Mouse (Mus musculus) E14TG2a.4 (cell line): ENCODE data around the gene Plcb3.

Experiments
- H3K27me3 ChIP-seq: 2 replicates; pipeline ENCODE4 v1.6.1; 2014; ENCODE audit warnings: low read length, control low read depth; ENCODE audit not compliant: insufficient read depth
- H3K36me3 ChIP-seq: 2 replicates; pipeline ENCODE4 v1.6.1; 2014; ENCODE audit warnings: low read length, control low read depth; ENCODE audit not compliant: insufficient read depth
- H3K4me1 ChIP-seq: replicated peaks from 2 replicates; pipeline ENCODE4 v1.6.1; 2014; ENCODE audit warnings: low read depth, low read length, control low read depth
- H3K4me3 ChIP-seq: replicated peaks from 2 replicates; pipeline ENCODE4 v1.5.1; 2014; ENCODE audit warnings: mild to moderate bottlenecking, low read length
- H3K9me3 ChIP-seq: 2 replicates; pipeline ENCODE4 v1.6.1; 2014; ENCODE audit warnings: low read length, control low read depth
- CTCF ChIP-seq: conservative IDR thresholded peaks from 2 replicates; pipeline ENCODE4 v1.5.1; 2014; ENCODE audit warnings: low read length
- NANOG ChIP-seq: IDR thresholded peaks from 2 replicates; pipeline ENCODE4 v1.6.1; 2014; ENCODE audit warnings: borderline replicate concordance, low read length, mixed read lengths
- POU5F1 ChIP-seq: IDR thresholded peaks from 2 replicates; pipeline ENCODE4 v1.6.1; 2014; ENCODE audit warnings: low read length, borderline replicate concordance

Gene Plcb3

DNA sequence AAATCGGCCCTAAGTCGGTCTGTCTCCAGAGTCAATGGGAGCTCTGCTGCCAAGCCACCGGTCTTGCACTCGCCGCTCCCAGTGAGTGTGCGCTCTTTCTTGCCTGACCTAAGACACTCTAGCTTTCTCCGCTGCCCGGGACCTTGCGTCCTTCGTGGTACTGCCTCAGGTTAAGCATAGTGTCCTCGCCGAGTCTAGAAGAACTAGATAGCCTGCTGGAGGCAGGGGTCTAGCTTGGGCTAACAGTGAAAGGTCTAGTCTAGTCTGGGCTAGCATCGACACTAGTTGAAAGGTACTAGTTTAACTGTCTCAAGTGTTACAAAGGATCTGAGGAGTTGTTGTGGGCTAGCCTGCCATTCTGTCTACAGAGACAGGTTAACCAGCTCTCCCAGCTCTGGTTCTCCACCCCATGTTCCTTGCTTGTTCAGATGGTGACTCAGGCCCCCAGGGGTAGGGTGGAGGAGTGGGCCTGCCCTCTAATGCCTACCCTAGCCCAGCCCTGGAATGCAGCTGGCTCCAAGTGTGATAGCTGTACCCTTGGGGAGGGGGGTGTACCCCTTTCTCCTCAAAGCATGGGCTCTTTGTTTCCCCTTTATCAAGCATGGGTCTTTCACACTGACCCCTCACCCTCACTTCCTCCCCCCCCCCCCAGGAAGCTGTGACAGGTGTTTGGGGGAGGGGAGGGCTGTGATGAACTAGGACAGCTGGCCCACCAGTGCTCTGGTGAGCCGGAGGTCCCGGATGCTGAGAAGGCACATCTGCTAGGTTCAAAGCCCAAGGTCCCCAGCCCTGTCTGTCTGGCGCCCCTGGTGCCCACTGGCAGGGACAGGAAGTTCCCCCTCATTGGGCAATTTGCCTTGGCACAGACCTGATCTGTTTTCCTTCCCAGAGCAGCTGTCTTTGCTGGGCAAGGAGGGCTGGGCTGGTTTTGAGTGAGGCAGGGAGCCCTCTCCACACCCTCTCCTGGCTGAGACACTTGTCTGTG, at the start of gene Plcb3:
Gene Plcb3 (minus strand): TSS at position 934 of the 985 bp plus-strand sequence.
- peaks cover 32% of the 10 kb centered on the region for H3K36me3 ChIP-seq
- TF ChIP-seq POU5F1 (no peak), NANOG (no peak), CTCF (no peak)
- H3K9me3 ChIP-seq = no peaks in the 10 kb centered on the region
- H3K27me3 ChIP-seq = no peaks in the 10 kb centered on the region
- H3K4me3 ChIP-seq = peak within 1 kb of the TSS; percentile 98
- peaks cover 72% of the 10 kb centered on the region for H3K4me1 ChIP-seq

DNA sequence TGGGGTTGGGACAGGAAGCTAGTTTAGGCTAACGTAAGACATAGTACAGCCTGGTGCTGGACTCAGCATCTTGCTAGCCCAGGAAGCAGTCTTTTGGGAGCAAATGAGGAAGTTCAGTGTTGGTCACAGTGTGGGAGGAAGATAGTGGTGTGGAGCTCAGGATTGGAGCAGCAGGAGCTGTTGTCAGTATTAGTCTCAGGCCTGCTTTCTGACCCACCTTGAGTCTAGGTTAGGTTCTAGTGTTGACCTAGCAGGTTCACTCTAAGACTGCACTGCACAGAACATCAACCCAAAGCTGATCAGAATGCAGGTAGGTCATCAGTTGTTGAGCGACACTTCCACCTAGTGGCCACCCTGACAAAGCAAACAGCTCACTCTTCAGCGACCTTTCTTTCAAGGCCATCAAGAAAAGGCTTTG, 44.0 kb upstream of the Plcb3 start:
- Histone ChIP-seq H3K4me1 (peaks cover 17% of the 10 kb centered on the region), H3K36me3 (peaks cover 87% of the 10 kb centered on the region), H3K4me3 (no peak overlapping the region), H3K27me3 (no peaks in the 10 kb centered on the region), H3K9me3 (peaks cover 23% of the 10 kb centered on the region)
- TF ChIP-seq POU5F1 (no peak), CTCF (peak; percentile 57)

DNA sequence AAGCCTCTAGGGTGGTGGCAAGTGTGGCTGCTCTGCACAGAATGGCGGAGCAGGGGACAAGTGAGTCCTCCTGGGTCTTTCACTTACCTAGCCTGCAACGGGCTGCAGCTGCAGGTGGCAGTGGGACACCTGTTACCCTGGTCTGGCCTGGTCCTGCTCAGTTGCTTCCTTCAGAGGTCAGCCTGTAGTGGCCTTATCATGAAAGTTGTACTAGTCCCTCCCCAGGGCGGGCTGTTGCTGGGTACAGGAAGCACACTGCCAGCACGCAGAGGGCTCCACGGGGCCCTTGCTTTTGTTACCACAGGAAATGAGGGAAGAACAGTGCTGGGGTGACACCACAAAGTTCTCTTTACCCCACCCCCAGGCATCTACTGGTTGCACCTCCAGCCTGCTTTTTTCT, 42.9 kb upstream of the Plcb3 start, which contains the start of gene Fermt3:
Gene Fermt3 (minus strand): TSS at position 279 of the 400 bp plus-strand sequence.
- no peak for TF ChIP-seq NANOG
- TF ChIP-seq CTCF = no peak
- no peak for TF ChIP-seq POU5F1
- peaks cover 23% of the 10 kb centered on the region for H3K4me1 ChIP-seq
- peaks cover 23% of the 10 kb centered on the region for H3K9me3 ChIP-seq
- peaks cover 79% of the 10 kb centered on the region for H3K36me3 ChIP-seq
- no peak within 1 kb of the TSS for H3K4me3 ChIP-seq
- H3K27me3 ChIP-seq = no peaks in the 10 kb centered on the region

DNA sequence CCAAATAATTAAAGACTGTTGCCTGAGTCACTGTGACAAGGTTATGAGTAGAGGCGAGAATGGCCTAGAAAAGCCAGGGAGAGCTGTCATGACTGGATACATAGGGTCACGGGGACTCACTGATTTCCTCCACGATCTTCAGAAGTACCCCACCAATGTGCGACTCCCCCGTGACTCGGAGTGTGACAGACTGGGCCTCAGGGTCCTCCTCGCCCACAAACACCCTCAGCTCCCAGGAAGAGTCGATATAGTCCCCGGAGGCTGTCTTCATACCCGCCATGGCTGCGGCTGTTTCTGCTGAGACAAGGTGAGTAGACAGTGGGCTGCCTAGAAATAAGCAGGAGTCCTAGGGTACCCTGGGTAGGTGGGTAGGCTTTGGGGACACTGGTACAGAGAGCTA, 42.3 kb upstream of the Plcb3 start:
- Histone ChIP-seq H3K36me3 (peaks cover 78% of the 10 kb centered on the region), H3K4me3 (no peak overlapping the region), H3K9me3 (peaks cover 23% of the 10 kb centered on the region), H3K4me1 (peaks cover 29% of the 10 kb centered on the region), H3K27me3 (no peaks in the 10 kb centered on the region)
- TF ChIP-seq NANOG (no peak), POU5F1 (no peak), CTCF (no peak)

DNA sequence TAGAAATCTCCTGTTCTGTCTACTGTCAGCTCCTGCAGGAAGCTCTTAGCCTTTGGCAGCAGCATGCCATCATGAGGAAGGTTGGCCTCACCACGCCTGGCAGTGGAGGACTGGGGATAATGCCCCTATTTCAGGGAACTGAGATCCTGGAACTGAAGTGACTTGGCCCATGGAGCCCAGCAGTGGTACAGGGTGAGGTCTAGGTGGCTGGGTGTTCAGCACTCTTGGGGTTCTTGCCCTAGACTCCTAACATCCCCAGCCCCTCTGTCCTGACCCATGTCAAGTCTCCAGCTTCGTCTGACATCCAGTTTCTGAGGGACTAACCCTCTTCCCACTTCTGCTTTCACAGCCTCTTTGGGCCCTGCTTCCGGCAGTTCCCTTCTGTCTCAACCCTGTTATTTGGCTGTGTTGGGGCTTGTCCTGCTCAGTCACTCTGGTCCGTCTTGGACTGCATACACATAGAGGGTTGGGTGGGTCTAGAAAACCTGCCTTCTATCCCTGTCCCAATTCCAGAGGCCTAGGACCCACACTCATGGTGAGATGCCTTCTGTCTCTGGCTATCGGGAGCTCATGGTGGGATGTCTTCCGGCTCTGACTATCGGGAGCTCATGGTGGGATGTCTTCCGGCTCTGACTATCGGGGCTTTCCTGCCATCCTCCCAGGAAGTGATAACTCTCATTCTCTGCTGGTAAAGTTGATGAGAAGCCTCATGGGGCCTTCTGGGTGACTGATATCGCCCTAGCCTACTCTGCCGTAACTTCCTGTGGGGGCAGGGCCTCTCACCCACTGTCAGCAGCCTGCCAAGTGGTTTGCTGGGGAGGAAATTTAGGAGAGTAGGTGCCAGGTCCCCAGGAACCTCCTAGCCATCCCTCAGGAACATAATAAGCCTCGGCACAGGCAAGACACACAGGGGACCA, 41.5 kb upstream of the Plcb3 start:
- H3K4me1 ChIP-seq = peaks cover 29% of the 10 kb centered on the region
- H3K4me3 ChIP-seq = no peak overlapping the region
- no peaks in the 10 kb centered on the region for H3K27me3 ChIP-seq
- peaks cover 23% of the 10 kb centered on the region for H3K9me3 ChIP-seq
- TF ChIP-seq POU5F1 (no peak), CTCF (no peak), NANOG (no peak)
- peaks cover 71% of the 10 kb centered on the region for H3K36me3 ChIP-seq

DNA sequence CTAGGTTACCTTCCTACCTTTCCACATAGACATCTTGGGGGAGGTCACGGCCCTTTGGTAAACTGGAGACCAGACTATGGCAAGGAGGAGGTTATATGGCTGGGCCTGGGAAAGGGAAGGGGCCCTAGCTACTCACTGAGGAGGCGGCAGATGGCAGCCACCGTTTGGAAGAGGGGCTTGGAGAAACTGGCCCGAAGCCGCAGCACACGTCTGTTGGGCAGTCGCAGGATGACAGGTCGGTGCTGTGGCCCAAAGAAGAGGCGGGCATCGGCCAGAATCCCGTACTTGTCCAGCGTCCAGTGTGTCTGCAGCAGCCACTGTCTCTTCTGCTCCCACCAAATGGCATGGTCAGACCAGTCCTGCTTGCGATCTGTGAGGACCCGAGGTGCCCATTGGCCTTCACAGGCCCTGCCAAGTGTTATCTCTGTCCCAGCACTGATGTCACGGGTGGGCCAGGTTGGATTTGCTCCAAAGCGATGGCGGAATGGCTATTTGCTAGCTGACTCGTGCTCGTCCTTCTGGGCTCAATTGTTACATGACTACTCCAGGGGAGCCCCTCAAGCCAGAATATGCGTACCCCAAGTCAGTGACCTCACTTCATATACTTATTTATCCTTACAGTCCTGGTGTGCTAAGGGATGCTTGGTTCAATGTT, 38.3 kb upstream of the Plcb3 start:
- 0 out of 2 replicates have a peak overlapping the region, but pooled peaks have one; percentile 13 for H3K4me3 ChIP-seq
- H3K27me3 ChIP-seq = no peaks in the 10 kb centered on the region
- H3K9me3 ChIP-seq = peaks cover 23% of the 10 kb centered on the region
- peaks cover 13% of the 10 kb centered on the region for H3K4me1 ChIP-seq
- TF ChIP-seq CTCF (no peak), NANOG (no peak), POU5F1 (no peak)
- H3K36me3 ChIP-seq = peaks cover 39% of the 10 kb centered on the region

DNA sequence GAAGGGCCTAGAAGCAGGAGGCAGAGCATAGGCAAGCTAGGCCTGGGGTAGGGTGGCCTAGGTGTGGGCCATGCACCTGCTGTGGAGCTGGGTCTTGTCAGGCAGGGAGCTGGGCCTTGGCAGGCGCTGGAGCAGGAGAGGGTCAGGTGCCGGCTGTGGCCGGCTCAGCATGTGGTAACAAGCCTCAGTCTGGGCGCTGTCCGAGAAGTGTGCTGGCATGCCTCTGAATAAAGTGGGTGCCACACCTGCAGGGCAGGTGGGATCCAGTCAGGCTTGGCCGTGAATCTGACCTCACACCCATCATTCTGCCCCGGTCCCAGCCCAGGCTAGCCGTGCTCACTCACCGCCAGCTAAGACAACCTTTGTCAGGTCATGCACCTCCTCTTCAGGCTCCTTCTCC, 37.7 kb upstream of the Plcb3 start:
- Histone ChIP-seq H3K36me3 (peaks cover 33% of the 10 kb centered on the region), H3K4me1 (peaks cover 13% of the 10 kb centered on the region)
- no peak for TF ChIP-seq CTCF
- TF ChIP-seq POU5F1 = no peak
- no peak for TF ChIP-seq NANOG

More for the DNA sequence above, 37.7 kb upstream of the Plcb3 start:
- H3K27me3 ChIP-seq = no peaks in the 10 kb centered on the region
- H3K4me3 ChIP-seq = 0 out of 2 replicates have a peak overlapping the region, but pooled peaks have one; percentile 13
- H3K9me3 ChIP-seq = peaks cover 20% of the 10 kb centered on the region
